Mouse (Mus musculus): ENCODE results near the gene Tcap.

GRCm38 (mm10) chr11:98409341-98409822 lies 25.8 kb downstream of the Tcap start:
- TF ChIP-seq CHD2 (IDR thresholded peaks at IDR 0.05; ENCODE audit: low read depth, low read length) (no peak), ZNF384 (IDR thresholded peaks at IDR 0.05; ENCODE audit: low read depth, low read length) (peak; percentile 81), MAFK (IDR thresholded peaks at IDR 0.05; ENCODE audit: insufficient read depth, low read depth, low read length) (no peak), ZC3H11A (IDR thresholded peaks at IDR 0.05; ENCODE audit: borderline replicate concordance, low read depth, low read length) (no peak)
